Mouse (Mus musculus) ovary, postnatal 10 days (tissue): ENCODE measurements around the gene Frmd5.

Experiments
- DNase-seq: peaks from one replicate; pipeline ENCODE4 v3.0.0; 2022; ENCODE audit warnings: low spot score

Gene Frmd5

DNA sequence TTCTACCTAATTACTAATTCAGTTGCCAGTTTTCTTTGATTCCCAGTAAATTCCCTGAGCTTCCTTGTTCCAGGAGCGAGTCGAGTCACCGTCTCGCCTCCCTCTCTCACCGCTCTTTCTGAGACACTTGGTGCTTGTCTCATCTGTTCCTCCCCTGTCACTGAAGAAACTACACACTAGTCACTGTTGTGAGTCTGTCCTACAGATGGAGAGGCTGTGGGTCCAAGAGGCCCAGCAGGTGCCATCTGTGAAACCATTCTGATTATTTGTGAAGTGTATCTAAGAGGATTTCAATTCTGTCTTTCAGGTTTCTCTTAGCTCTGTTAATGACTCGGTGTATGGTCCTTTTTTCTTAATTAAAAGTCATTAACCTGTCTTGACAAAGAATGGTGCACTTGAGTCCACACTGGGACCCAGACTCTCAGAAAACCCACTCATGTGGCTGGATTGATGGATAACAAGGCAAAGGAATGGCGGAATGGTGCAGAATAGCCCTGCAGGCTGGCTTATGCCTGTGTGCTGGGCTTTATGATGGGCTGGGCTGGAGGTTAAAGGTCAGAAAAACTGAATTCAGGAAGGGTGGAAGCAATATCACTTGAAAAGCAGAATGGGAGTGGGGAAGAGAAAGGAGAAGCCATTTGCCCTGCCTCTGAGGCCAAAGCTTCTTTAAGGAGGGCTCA is 186.2 kb downstream of the Frmd5 start:
- no peak for DNase-seq

DNA sequence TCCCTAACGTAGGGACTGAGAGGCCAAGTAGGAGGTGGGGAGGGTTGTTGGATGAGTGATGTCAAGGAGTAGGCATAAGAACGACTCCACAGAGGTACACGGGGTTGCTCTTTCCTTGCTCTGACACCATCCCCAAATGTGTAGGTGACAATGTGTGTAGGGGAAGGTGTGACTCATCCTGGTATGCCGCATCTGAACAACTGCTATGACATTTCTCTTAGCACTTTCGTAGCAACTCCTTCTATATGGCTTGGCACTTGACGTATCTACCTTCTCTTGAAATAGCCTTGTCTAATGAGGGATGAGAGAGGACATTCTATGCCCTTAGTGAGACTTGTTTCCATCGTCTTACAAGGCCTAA is 191.7 kb downstream of the Frmd5 start:
- DNase-seq = no peak

DNA sequence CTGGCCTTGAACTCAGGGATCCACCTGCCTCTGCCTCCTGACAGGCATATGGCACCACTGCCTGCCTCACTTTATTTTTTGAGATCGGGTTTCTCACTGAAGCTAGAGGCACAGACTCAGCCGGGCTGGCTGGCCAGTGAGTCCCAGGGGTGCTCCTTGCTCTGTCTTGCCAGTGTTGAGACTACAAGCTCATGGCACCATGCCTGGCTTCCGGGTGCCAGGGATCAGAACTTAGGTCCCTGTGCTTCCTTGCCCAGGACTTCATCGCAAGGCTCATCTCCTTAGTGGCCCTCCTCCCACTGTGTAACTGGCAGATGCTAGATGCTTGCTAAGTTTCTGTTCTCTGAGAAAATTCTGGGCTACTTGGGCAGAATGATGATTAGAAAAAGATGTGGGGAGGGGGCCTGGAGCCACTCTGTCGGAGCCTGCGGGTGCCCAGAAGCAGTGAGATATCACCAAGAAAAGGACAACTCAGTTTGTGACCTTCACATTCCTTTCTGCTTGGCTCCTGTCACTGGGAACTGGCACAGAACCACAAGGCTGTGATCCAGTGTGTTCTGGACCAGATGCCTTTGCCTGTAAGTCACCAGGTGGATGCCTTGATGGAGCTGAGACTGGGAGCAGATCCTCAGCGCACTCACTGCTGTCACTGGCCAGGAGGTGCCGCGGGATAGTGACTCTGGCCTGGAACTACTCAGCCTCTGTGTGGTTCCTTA is 192.2 kb downstream of the Frmd5 start:
- no peak for DNase-seq

DNA sequence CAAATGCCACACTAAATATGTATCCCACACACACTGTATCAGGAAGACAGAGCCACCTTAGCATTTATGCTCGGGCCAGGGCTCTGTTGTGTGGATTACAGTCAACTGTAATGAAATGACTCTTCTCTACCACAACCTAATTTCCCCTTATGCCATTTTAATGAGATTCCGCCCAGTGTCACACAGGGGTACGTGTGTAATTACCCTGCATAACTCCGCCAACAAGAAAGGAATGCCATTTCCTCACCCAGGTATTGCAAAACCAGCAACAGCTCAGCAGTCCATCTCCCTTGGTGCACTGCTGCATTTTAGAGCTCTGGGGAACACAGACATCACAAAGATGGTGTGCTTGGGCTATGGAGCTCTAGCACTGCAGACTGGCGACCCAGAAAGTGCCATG is 194.8 kb downstream of the Frmd5 start:
- no peak for DNase-seq

DNA sequence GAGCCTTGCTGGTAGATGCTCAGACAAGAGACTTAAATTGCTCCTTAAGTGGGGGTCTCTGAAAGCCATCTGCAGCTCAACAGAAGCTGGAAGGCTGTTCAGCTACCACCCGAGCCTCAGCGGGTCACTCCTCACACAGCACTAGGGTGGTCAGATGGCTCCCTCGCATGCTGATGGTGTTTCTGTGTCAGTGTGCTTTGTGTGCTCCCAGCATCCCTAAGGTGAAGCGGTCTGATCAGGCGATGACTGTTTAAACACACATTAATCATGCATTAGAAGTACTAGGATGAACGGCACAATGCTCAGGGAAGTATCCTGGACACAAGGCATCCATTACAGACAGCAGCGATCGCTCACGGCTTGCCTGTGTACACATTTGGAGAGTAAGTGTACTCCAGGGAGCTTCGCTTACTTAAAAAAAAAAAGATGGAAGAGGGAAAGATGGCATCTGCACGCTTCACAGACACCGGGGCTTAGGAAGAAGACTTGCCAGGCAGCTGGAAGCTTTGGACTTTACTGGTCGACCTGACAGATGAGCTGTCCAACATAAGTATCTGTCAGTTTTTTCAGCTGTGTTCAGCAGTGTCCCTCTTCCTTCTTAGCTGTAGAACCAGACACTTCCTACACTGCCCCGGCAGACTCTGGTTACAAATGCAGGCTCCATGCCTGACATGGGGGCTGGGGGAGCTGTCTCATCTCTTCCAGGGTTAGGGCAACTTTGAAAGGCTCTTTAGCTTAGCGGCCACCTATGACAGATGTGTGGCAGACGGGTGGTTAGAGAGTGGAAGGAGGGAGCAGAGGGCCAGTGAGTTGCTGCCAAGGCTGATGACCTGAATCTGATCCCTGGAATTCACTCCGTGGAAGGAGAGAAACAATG is 196.6 kb downstream of the Frmd5 start:
- DNase-seq = no peak

DNA sequence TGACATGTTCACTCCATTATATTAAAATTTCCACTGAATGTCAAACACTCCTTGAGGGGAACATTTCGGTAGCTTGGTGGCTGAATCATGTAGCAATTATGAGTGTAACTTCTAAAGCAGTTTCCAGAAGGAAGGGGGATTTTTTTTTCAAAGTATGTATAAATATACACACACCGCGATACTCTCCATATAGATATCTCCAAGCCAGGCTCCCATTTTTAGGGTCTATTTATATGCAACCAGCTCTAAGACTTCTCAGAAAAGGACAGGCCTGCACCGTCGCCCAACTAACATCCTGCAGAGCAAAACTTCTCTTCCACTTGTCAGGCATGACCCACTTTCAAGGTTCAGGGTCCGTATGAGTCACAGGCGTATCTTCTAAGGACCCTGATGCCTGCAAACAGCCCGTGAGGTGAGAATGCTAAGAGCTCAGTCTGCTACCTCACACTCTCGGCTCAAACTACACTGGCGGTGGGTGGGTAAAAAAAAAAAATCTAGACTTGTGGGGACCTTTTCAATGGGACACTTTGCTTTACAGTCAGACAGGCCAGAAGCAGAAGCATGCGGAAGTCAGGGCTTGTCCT is 197.7 kb downstream of the Frmd5 start:
- no peak for DNase-seq

DNA sequence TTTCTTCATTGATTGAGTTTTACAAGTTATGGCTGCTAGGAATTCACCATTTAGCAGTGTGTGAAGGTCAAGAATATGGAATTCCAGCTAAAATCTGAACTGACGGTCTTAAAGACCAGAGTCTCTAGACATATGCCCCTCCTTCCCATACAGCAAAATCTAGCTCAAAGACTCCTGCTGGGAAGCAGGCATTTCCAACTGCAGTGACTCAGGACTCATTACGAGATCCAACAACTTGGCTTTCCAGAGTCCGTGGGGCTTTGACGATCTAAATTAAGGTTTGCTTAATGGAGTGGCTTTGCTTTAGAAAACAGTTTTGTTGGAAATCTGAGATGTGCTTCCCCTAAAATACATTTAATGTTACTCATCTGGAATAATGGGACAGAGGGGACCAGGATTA is 204.5 kb downstream of the Frmd5 start:
- no peak for DNase-seq

DNA sequence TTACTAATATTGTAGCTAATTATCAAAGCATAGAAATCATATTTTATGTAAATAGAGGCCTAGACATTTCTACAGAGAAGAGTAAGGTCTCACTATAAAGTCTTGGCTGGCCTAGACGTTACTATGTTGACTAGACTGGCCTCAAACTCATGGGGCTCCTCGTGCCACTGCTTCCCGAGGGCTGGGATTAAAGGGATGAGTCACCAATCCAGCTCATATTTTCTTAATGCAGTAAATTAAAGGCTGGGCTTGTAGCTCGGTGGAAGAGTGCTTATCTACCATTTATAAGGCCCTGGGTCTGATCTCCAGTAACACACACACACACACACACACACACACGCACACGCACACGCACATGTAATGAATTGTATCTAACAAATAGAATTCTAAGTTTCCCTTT is 205.3 kb downstream of the Frmd5 start:
- DNase-seq = no peak

DNA sequence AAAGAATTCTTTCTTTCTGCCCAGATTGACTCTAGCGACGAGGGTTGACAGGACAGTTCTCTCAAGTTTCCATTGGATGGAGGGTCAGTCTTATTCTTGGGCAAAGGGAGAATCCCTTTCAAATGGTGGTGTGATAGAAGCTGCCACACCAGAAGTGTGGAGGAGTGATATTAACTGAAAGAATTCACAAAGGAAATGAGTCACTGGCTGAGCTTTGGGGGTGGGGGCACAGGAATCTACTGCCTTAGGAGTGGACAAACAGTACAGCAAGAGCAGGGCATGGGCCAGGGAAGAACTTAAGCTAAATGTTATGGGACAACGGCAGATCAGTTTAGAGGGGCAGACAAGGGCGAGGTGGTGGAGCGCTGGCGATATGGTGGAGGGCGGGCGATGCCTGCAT is 206.2 kb downstream of the Frmd5 start:
- DNase-seq = no peak

DNA sequence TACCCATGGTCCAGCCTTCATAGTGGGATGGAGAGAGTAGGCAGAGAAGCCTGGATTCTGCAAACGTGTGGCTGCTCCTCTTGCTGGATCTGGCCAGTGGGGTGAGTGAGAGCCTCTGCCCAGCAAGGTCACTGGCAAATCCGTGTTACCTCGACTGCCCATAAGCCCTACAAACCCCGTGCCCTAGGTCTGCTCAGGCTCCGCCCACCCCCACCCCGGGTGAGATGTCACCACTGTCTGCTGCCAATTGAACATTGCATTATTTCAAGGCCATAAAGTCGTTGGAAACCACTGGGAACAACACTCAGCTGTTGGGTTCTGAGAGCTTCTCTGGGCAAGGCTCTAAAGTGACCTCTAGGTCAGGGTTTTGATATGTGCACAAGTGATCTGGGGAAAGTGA is 208.6 kb downstream of the Frmd5 start:
- no peak for DNase-seq

DNA sequence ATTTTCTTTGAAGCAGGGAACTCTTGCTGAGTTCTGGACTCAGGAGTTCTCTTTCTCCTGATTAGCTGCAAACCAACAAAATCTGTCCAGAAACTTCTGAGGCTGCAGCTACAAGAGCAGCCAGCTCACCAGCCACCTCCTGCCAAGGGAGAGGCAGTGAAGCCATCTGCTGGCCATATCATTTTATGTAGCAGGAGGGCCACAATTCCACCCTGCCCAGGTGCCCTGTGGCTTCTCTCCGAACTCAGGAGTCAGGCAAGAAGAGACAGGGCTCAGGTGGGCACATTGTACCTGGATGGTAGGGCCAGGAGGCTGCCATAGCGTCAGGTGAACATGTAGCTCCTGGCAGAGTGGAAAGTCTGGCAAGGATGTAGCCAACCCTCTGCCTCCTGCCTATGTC is 210.3 kb downstream of the Frmd5 start:
- DNase-seq = no peak

DNA sequence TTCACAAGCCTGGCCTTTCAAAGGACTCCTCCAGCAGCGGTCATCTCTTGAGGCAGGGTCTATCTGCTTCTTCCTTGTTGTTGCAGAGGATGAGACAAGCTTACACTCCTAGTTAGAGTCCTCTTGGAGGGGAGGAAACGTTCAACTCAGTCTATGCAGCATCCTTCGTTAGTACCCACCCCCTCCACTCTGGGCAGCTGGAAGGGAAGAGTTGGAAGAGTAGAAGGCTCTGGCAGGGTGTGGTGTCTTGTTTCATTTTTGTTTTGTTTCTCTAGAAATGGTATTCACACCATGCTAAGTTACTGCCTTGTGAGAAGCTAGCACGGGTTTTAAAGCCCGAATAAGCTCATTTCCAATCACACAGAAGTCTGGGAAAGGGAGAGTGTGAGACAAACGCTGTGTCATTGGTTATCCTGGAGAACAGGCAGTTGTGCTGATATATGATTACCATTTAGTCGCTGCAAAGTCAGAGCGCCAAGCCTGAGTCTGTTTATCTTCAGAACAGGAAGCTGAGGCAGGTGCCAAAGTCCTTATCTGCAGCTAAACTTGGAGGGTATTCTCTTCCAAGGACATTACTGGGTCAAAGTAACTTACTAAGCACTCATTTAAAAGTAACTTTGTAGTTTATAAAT is 212.1 kb downstream of the Frmd5 start:
- DNase-seq = no peak

DNA sequence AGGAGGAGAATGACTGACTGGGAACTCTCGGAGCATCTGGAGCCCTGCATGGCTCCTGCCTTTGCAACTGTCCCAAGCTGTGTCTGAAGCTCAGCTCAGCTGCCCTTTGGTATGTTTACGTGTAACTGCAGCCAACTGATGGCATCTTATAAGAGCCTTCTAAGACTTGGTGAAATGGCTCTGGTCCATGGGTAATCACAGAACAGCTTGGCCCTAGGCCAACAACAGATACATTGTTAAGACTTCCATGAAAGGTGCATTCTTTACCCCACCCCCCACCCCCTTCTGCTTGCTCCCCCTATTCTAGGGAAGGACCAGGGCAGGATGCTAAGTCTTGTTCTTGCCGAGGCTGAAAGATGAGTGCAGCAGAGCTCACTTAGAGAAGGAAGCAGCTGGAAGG is 212.8 kb downstream of the Frmd5 start:
- no peak for DNase-seq

DNA sequence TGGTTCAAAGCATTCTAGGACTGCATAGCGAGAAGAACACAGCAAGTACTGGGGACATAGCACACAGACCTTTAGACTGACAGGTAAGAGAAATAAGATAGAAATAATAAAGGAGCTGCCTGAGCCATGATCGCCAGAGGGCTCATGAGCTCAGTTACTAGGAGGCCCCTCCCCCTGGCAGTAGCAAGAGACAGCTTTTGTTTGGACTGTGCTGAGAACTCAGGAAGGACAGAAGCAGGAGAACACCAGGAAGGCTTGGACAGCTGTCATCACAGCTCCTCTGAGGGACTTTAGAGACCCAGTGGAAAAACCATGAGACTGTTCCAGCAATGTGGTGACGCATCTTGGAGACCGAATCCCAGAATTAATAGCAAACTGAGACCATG is 218.6 kb downstream of the Frmd5 start:
- no peak for DNase-seq

DNA sequence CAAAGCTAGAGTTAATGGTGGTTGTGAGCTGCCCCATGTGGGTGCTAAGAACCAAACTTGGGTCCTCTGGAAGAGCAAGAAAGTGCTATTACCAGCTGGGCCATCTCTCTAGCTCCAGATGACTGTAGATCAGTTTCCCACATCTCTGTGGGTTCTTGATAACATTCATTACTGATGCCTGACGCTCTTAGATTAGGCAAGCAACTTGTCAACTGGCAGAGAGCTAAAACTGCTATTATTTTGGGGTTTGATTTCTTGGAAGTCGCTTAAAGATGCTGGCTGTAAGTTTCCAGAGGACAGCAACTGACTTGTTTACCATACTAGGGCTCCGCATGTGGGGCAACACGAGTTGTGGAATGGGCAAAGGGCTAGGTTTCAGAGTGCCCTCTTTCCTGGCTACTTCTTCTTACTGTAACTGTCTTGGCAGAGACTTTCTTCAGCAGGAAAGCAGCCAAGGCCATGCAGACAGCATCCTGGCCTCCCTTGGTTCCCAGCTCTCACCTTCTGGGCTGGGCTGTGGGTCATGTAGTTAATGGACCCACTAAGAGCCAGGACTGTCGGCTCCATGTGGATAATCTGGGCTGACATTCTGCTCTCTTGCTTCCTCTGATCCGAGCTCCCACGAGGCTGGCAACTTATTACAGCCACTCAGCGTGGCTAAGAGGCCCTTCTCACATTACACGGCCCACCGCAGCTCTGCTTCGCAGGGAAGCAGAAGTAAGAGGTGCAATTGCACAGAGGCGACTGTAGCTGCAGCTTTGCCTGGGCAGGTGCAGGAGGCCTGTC is 219.2 kb downstream of the Frmd5 start:
- DNase-seq = no peak

DNA sequence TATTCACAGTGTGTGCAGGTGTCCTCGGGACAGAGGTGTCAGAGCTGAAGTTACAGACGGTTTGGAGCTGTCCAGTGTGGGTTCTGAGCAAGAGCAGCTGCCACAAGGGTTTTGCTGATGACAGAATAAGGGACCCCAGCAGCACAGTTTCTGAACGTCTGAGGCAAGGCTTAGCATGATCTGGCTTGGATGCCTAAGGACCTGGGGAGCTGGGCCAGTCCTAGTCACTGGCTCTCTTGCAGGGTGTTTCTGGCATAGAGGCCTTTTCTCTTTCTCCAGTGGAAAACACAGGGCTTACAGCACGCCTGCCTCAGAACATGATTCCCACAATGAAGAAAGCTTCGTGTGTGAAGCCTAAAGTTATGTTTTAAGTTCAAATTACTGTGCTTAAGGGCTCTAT is 222.2 kb downstream of the Frmd5 start:
- DNase-seq = no peak

DNA sequence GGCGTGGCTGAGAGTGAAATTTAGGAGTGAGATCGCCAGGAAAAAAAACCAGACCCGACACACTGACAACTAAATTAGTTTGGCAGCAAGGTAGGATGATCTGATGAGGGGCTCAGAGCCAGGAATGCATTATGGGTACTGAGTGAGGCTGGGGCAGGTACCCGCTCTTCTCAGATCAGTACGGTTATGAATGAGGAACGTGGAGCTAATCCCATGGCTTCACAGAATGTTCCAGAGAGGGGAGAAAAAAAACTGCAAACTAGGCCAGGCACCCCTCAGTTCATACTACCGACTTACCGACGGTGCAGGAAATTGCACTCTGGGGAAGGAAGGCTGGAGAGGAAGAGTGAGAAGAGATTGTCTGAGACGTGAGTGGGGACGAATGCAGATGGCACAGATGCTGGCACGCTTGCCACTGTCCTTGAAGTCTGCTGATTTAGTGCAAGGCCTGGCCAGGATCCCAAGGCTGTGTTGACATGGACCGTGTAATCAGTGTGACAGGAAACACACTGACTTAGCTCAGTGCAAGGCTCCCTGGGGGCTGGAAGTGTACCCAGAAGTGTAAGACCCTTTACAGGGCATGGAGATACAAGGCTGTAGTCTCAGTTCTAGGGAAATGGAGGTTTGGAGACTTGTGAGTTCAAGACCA is 223.3 kb downstream of the Frmd5 start:
- DNase-seq = no peak

DNA sequence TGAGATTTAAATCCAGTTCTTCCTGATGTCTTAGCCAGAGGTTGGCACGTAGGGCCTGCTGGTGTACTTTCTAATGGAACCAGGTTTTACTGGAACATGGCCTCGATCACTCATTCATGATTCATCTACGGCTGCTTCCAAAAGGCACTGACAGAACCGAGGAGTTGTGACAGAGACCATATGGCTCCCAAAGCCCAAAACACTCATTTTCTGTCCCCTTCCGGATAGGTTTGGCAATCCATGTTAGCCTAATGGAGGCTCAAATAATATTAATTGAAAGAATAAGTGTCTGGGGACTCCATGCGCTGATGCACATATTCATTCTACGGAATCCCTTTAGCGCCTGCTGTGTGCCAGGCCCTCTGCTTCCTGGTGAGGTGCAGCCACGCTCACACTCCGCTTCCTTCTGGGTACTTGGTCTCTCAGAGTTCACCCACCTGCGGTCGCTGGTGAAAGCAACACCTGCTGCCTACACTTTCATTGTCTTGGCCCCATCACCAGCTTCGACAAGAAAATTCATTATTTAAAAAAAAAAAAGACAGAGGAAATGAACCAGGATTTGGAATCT is 224.0 kb downstream of the Frmd5 start:
- no peak for DNase-seq

DNA sequence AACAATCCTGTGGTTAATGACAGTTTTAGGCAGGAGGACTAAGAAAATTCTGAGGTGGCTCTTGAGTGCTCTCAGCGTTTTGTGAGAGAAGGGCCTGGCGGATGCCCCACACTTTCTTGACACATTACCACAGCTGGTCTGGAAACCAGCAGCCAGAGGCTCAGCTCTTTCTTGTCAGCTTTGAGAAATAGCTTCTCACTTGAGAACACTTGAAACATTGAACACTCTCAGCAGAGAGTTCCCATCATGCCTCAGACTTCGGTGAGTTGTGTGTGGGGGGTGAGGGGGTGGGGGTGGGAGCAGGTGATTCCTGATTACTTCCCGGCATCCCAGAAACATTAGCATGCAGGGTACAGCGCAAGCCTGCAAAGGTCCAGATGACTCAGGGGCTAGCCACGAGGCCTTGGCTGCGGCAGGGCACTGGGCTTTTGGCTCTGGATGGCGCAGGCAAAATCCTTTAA is 231.1 kb downstream of the Frmd5 start:
- DNase-seq = no peak

DNA sequence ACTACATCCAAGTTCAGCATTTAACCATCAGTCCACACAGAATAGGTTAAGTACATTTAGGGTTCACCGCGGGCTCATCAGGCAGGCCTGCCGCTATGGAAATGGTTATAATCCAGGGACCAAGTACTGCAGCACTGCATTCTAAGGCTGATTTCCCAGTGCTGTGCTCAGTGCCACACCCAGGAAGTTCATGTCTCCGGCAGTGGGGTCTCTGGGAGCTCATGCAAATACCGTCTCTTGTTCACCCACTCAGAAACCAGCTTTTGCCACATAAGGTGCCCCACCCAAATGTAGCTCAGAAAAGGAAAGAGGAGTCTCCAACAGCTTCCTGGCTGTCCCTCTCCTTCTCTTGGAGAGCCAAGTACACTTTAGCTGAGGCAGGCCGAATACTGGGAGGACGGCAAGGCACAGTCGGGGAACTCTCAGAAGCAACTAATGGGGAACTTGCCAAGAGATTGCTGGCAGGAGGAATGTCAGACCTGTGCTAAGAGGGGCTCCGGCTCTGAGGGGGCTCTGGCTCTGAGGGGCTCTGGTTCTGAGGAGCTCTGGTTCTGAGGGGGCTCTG is 232.7 kb downstream of the Frmd5 start:
- no peak for DNase-seq
